Mouse (Mus musculus): Measurements from ENCODE around the gene Grid1.

Grid1 gene

DNA sequence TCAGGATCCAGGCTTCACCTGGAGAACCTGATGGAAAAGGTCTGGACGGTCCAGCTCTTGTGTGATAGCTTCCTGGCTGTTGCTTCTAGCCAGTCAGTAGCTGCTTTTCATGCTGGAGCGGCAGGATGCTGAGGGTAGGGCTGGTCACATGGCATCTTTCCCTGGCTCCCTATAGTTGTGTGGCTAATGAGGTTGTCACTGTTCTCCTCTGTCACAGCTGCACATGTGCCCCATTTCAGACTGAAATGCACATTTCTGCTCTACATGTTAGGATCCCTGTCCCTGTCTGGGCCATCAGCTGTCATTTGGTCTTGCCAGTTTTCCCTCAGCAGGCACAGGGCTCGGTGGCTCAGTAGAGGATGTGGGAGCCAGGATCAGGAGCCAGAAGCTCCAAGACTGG, 17.2 kb downstream of the Grid1 start:
- DNase-seq (ENCODE audit: low spot score) = no peak

DNA sequence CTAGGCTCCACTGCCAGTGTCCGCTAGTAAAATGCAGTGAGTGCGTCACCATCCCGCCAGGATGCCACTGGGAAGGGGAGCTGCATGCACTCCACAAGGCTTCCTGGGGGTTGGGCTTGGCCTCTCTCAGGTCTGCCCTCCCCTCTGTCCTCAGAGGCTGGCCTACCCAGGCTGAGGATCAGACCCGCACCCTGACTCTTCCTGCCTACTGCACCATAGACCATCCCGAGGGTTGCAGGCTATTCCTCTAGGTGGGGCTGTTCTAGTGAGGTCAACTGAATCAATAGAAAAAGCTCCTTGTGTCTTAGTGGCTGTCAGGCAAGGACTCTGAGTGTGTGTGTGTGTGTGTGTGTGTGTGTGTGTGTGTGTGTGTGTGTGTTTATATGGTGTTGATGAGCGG, 19.1 kb downstream of the Grid1 start:
- no peak for DNase-seq (ENCODE audit: low spot score)

DNA sequence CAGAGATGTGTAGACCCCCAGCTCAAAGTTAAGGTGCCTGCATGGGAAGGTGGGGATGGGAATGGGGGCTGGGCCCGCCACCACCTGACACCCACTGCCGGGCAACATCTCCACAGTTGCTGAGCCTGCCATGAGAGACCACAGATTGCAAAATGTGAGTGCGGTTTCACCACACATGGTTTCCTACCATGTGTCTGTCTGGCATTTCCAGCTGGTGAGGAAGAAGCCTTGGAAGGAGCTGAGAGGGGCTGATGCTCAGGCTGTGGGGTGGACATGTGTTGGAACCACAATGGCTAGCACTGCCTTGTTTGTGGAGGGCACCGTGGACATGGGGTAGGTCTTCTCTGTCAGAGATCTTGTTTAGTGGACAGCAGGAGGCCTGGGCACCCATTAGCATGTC, 20.0 kb downstream of the Grid1 start:
- no peak for DNase-seq (ENCODE audit: low spot score)

DNA sequence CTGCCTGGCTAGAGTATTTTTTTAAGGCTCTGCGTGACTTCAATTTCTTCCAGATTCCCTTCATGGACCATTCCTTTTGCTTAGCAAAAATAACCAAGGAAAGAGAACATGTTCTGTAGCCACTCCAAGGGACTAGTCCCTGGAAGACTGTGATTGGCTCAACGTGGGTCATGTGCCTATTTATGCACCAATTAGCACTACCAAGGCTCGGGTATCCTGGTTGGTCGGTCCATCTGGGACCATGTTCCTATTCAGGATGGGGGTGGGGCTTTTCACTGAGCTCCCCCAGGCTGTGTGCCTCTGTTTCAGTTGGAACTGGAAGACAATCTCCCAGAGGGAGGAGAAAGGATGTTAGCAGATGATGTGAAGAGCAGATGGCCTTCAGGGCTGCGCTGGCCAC, 23.7 kb downstream of the Grid1 start:
- no peak for DNase-seq (ENCODE audit: low spot score)

DNA sequence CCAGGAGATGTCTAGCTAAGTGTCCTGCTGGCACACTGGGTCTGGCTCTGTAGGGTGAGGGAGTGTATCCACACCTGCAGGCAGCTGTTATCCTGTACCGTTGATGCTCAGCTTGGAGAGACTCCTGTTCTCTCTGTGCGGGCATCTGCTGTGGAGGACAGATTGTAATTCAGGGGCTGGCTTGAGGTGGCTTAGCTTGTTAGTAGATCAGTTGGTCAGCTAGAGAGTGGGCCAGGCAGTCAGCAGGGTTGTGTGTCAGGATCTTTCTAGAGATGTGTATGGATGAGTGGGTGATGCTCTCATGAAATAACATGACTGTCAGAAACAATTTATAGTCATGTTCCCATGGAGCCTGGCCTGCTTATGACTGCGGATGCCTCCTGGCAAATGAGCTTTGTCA, 24.3 kb downstream of the Grid1 start:
- no peak for DNase-seq (ENCODE audit: low spot score)

DNA sequence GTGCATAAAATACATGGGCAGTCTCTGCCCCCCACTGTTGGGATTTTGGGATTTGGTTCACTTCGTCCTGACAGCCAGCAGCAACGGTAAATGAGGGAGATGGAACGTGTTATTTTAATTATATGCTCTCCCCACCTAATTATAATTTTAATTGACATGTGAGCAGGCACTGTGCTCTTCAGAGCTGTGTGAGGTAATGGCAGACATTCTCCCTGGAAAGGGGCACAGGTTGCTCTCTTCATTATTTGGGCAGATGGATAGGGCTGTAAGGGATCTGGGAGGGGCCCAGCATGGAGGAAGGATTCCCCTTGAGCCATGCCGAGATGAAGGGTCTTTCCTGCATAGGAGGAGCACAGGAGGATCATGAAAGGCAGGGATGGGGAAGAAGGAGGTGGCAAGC, 26.9 kb downstream of the Grid1 start:
- no peak for DNase-seq (ENCODE audit: low spot score)

DNA sequence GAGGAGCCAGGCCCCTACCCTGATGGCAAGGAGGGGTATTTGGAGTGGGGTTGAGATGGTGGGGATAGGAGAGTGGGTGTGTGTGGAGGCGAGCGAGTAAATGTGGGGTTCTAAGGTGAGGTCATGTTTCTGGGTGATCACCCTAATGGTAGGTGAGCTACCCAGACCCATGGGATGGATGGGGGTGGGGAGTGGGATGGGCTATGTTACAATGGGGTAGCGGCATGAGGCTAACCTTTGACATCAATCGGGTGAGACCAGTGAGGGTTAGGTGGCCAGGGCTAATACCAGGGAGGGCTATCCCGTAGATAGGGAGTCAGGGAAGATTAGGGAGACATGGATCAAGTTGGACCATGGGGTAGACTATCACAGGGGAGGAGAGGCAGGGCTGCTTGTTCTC, 27.7 kb downstream of the Grid1 start:
- DNase-seq (ENCODE audit: low spot score) = no peak

DNA sequence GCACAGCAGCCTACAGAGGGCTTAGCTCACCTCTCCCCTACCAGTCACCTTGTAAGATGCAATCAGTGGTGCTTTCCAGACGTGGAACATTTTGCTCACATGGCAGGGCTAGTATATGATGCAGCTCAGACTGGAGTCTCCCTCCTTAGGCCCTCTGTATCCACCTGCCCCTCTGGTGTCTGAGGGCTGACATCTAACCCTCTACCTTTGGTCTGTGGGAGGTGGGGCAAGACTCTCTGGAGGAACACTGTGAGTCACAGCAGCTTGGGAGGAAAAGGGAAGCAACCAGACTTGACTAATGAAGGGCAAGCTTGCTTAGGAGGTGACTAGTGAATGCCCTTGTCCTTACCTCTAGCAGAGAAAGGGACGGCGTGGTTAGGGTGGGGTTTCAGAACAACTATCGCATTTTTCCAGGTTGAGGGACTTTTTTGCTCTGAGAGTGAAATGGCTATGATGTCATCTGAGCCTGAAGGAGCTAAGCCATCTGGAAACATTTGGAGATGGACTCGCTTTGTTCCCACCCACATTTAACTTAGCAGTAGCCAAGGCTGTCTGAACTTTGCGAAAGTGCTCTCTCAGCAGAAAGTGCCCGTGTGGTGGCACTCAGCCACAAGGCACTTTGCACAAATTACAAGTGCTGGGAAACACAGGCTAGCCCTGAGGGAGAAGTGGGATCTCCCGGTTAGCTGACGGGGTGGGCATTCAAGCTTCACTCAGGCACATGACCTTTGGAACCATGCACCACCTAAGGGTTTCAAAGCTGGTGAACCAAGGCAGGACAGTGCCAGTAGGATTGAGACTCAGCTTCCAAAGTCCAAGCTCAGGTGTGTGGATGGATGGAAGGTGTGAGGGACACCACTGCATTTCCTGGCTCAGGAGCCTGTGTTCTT, 41.2 kb downstream of the Grid1 start:
- no peak for DNase-seq (ENCODE audit: low spot score)

DNA sequence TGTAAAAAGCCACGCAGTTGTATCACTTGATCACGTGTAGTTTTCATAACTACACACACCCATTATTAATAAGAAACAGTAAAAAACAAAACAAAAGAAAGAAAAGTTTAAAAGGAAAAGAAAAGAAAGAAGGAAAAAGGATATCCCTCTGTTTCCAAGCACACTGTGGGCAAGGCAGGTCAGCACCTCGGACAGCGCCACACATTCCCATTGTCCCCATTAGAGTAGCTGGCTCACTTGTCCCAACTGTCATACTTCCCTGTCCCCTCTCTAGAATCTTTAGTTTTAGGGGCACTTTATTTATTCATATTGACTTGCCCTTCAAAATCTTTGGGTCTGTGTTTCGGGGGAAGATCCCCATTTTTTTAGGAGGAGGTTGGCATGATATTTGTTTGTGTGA, 47.4 kb downstream of the Grid1 start:
- peak; percentile 79 for DNase-seq (ENCODE audit: low spot score)

DNA sequence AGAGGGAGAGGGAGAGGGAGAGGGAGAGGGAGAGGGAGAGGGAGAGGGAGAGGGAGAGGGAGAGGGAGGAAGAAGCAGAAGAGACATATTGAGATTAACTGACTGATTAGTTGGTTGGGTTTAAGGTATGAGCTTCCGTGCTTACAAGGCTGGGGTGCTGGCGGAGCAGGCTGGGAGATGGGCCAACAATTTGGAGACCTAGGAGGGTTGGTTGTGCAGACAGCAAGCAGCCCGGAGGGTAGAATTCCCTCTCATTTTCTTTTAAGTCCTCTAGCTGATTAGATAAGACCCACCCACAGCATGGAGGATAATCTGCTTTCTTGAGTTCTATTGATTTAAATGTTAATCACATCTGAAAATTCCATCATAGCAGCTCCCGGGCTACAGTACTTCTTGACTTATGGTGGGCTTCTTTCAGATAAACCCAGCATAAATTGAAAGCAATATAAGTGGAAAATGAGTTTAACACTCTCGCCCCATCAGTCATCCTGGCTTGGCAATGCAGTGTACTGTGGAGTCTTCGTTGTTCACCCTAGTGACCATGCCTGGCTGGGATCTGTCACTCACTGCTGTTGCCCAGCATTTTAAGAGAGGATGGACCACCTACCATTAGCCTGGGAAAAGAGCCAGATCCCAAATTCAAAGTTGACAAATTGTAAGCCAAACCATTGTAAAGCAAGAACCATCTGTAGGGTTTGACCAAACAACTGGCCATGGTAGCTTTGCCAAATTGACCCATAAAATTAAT, 48.8 kb downstream of the Grid1 start:
- no peak for DNase-seq (ENCODE audit: low spot score)

DNA sequence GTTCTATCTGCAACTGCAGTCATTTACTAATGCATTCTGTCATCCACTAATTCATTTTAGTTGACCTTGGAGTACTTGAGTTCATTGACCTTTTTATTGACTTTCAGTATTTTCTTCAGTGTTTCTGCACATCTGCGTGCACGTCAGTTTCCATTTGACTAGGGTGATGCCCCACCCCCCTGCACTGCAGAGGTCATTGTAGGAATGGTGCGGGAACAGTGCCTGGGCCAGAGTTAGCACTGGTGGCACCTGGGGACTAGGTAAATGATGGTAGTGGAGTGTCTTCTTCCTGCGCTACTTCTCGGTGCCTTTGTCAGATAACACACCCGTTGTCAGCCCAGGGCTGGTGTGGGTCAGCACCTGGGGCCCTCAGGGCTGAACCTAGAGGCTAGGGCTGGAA, 60.1 kb downstream of the Grid1 start:
- no peak for DNase-seq (ENCODE audit: low spot score)

DNA sequence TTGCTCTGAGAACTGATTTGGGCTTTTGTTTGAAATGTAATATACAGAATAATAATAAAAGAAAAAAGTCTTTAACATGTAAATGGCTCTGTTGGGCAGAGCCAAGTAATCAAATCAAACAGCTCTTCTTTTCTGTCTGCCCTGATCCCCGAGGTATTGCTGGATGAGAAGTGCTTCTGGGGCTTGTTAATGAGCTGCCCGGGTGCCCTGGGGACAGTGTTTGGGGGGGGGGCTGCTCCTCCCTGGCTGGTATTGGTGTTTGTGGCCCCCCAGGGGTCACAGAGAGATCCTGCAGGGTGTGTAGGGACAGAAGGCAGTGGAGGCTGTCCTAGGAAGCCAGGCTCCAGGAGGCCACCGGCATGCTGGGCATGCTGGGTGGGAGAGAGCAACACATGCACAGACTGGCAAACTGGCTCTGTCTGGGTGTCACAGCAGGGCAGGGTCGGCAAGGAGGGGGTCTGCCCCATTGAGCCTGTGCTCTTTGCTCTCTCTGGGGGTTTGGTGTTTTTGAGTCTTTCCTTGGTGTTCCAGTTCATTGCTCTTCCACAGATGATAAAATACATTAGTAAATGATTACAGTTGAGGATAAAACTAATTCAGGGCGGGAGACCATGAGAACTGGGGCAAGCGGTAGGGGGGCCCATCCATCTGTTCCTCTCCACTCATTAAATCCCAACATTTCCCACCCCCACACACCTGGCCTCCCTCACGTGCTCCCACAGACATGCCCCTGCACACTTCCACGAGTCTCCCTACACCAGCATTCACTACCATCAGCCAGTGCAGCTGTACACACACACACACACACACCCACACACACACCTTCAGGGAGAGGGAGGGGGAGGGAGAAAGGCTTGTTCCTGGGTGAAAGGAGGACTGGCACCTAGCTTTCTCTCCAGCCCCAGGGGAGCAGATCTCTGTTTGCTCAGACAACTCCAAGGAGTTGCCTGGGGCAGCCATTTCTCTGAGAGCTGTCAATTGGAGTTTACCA, 60.8 kb downstream of the Grid1 start:
- DNase-seq (ENCODE audit: low spot score) = peak; percentile 49

DNA sequence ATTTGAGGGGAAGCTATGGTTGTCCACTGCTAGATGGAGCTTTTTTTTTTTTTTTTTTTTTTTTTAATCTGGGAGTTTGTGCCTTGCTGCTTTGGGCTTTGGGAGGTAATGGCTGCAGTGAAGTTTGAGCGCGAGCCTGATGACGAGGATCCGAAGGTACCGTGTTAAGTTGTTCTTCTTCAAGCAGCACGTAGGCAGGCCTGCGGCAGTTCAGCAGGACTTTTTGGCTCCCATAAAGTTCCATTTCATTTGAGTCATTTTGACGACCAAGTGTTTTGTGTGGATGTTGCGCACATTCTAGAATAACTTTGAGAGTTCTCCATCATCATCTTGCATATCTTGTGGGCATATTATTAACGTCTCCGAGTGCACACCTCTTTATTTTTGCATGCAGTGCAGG, 64.3 kb downstream of the Grid1 start:
- no peak for DNase-seq (ENCODE audit: low spot score)

DNA sequence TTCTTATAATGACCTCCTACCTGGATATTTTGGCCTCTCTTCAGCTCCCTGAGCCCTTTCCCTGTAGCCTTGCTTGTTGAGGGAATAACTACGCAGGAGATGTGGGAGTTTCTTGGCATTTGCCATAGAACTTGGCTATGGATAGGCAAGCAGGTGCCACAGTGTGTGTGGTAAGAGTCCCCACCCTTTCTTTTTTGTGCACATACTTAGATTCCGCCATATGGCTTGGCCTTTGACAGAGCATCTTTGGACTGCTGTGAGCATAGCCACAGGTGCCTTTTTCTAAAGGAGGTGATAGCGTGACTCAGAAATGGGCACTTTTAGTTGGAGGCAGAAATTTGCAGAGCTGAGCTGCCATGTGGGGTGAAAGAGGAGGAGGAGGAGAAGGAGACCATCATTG, 64.7 kb downstream of the Grid1 start:
- no peak for DNase-seq (ENCODE audit: low spot score)

DNA sequence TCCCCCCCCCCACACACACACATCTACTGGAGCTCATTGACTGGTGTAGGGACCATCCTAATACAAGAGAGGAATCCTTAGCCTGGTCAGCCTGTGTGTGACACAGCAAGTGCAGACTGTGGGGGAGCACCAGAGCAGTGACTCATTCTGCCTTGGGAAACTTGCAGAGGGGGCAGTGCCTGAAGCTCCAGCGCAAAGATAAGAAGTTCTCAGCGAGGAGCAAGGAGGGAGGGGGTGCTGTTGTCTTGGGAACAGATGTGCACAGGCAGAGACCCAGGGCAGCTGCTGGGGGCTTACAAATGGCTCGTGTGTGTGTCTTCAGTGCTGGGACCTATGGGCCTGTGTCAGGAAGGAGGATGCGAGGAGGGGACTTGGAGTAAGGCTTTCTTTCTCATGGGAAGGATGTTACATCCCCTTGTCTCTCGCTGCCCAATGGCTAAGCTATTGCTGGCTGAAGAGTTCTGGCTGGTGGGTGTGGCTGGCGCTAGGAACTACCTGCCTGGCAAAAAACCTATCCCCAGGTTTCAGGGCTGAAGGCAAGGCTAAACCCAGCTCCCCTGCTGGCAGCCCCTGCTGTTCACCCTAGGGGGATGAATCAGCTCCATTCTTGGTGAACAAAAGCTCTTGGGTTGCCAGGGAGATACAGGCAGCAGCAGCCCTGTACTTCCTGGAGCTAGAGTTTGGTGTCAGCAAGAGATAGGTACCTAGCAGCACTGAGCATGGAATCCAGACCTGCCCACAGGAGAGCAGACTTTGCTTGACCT, 72.0 kb downstream of the Grid1 start:
- DNase-seq (ENCODE audit: low spot score) = peak; percentile 20

DNA sequence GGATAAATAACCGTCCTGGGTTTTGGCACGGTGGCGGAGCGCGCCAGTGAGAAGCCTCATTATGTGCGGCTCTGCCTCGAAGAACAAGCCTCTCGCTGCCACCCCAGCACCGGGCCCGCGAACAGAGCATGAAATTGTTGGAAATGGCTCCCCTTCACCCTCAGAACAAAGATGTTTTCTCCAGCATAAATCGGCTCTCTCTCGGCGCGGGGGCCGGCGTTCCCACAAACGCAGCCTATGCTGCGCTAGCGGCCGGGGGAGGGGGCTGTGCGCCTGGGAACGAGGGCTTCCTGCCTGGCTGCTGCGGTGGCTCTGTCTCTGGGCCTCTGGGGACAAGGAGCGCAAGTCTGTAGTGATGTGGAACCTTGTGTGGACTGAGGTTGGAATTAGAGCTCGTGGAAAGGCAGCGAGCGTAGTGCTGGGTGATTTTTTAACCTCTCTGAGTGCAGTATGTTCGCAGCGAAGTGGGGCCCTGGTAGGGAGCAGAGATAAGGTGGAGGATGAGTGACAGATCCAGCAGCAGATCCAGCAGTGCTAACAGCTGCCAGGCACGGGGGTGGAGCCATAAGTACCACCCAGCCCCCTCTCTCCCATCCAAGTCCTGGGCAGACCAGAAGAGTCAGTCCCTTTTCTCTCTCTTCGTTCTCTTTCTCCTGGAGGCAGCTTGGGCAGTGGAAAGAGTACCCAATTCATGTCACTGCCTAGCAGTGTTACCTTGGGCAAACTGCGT, 76.5 kb downstream of the Grid1 start:
- DNase-seq (ENCODE audit: low spot score) = peak; percentile 56

DNA sequence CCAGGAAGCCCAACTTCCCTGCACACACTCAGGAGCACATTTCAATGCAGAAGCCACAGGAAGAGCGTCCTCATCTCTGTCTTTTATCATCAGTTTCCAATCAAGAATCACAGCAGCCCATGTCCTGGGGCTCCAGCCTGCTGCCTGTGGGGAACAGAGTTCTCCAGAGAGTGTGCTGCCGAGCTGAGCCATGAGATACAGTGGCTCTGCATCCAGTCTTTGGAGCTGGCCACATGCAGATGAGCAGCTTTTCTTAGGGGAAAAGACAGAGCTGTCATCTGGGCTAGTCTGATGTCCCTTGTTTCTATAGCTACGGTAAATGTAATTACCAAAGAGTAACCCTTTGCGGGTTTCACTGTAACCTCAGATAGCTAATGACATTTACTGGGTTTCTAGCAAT, 83.9 kb downstream of the Grid1 start:
- no peak for DNase-seq (ENCODE audit: low spot score)

DNA sequence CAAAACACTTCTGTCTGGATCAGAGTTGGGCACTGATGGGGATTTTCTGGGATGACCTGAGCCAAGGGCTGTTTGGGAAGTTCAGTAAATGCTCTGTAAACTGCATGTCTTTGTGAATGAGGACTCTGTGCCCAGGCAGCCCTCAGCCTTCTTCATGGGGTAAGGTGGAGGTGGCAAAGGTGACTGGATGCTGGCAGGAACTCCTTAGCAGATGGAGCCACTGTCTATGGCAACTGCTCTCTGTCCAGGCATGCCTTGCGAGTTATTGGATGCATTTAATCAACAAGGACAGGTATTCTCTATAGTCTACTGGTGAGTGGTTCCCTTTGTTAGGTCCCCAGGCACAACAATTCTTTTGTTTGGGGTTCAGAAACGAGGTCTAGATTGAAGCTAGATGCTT, 85.8 kb downstream of the Grid1 start:
- no peak for DNase-seq (ENCODE audit: low spot score)

DNA sequence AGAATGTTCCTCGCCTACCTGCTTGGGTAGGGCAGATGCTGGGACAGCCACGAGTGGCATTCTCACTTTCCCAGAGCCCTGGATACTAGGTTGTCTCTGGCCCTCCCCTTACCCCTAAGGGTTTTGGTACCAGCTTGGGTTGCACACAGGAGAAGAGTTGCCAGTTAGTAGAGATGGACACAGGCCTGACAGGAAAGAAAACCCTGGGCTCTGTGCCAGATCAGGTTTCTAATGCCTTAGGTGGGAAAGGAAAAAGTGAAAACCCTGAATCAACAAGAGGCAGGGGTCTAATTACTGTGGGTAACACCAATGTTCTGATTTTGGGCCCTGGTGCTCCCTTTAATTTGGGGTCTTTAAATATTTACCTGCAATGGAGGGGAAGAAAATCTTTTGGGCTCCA, 88.5 kb downstream of the Grid1 start:
- no peak for DNase-seq (ENCODE audit: low spot score)

DNA sequence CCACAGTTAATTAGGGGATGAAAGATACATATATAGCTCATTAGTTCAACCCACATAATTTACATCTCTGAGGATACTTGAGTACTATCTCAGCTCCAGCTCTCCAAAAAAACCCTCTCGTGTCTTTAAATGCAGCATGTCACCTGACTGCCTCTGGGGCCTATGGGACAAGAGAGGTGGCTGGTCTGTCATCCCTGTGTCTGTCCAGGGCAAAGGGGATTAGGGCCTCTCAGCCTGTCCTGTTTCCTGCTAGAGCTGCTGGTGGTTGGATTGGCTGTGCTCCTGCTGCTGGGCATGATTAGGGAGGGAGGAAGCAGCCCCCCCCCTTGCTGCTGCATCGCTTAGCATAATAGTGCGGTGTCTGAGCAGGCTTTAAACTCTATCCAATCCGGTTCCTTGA, 88.9 kb downstream of the Grid1 start:
- peak; percentile 37 for DNase-seq (ENCODE audit: low spot score)

DNA sequence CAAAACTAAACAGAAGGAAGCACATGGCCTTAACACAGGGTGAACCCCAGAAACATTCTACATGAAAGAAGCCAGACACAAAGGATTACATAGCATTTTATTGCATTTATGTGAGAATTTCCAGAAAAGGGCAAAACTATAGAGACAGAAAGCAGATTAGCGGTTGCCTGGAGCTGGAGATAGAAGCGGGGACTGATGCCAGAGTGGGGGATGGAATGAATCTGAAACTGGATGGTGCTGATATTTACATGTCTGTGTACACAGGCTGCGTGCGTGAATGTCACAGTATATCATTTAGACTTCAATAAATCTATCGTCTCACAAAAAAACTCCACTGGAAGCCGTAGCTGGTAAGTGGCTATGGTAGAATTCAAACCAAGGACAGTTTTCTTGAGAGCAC, 96.4 kb downstream of the Grid1 start:
- DNase-seq (ENCODE audit: low spot score) = no peak
